Mouse (Mus musculus) lung, embryonic 14.5 days (tissue): ENCODE data around the gene Pip5k1c. TPM values are rescaled to one million over a fixed set of nuclear protein-coding genes. Genes with fewer than 3 reads are reported as not detected.

Experiments used
- ATAC-seq: fragments of 200-750 bp; cut with Nextera tagmentation; 2 replicates; pipeline ENCODE4 v1.8.0; 2017; ENCODE audit warnings: mild to moderate bottlenecking, moderate TSS enrichment, moderate library complexity; ENCODE audit not compliant: insufficient read depth
- DNase-seq: peaks from one replicate; pipeline ENCODE4 v3.0.0-alpha.2; 2015
- H3K27ac ChIP-seq: fragments of 300-500 bp; sonication (generic); 2 replicates; pipeline ENCODE4 v1.5.1; 2014; ENCODE audit warnings: low read depth, mild to moderate bottlenecking, moderate library complexity
- H3K27me3 ChIP-seq: fragments of 300-500 bp; sonication (generic); 2 replicates; pipeline ENCODE4 v1.6.1; 2014; ENCODE audit warnings: low read length, control low read depth; ENCODE audit not compliant: insufficient read depth
- H3K36me3 ChIP-seq: fragments of 300-500 bp; sonication (generic); 2 replicates; pipeline ENCODE4 v1.6.1; 2014; ENCODE audit warnings: control low read depth; ENCODE audit not compliant: insufficient read depth
- H3K4me1 ChIP-seq: fragments of 300-500 bp; sonication (generic); 2 replicates; pipeline ENCODE4 v1.6.1; 2014; ENCODE audit warnings: antibody characterized with exemption, control low read depth; ENCODE audit not compliant: insufficient read depth
- H3K4me2 ChIP-seq: fragments of 300-500 bp; sonication (generic); 2 replicates; pipeline ENCODE4 v1.6.1; 2014; ENCODE audit warnings: mild to moderate bottlenecking
- H3K4me3 ChIP-seq: fragments of 300-500 bp; sonication (generic); 2 replicates; pipeline ENCODE4 v1.5.1; 2014; ENCODE audit warnings: low read depth, low read length
- H3K9ac ChIP-seq: fragments of 300-500 bp; sonication (generic); 2 replicates; pipeline ENCODE4 v1.6.1; 2014
- H3K9me3 ChIP-seq: fragments of 300-500 bp; sonication (generic); 2 replicates; pipeline ENCODE4 v1.6.1; 2016; ENCODE audit warnings: low read depth, low read length, control low read depth
- CTCF ChIP-seq: IDR thresholded peaks from 2 replicates; pipeline ENCODE4 v1.5.1; 2016; ENCODE audit warnings: antibody characterized with exemption, low read depth
- WGBS: fragments of 180-500 bp; shearing (Covaris S2); extraction: QIAGEN DNeasy Blood & Tissue Kit; methylation state at CpG from one replicate; pipeline ENCODE4 v1.1.7; 2014; 5-methylcytosine and 5-hydroxymethylcytosine counted together
- polyA plus RNA-seq: library from polyadenylated mRNA; unstranded; fragments of >200 nt; fragmentation: Nextera tagmentation; extraction: Ambion mirVana; gene quantifications from 2 replicates; pipeline ENCODE4 v1.2.1, GENCODE M21; 2014

Gene Pip5k1c
- 50.8 and 58.6 TPM in 2 replicates for polyA plus RNA-seq

GRCm38 (mm10) chr10:81292554-81293333 lies at the start of gene Pip5k1c:
Gene Pip5k1c (plus strand): TSS chr10:81292963.
- TF ChIP-seq CTCF: peak; percentile 89
- under 1% methylated on average over 80 of the region's 80 CpGs for WGBS
- ATAC-seq (peak; percentile 93), DNase-seq (peak; percentile 100)
- Histone ChIP-seq H3K4me3 (peak within 1 kb of the TSS; percentile 69), H3K4me2 (peak within 1 kb of the TSS; percentile 98), H3K27me3 (peaks cover 13% of the 10 kb centered on the region; the same call in 1 of the 2 replicates), H3K4me1 (peaks cover 14% of the 10 kb centered on the region), H3K36me3 (peaks cover 5% of the 10 kb centered on the region; the same call in 1 of the 2 replicates), H3K27ac (peak within 1 kb of the TSS; percentile 87), H3K9ac (peak within 1 kb of the TSS; percentile 74), H3K9me3 (no peaks in the 10 kb centered on the region)

GRCm38 (mm10) chr10:81244146-81244545 lies 48.6 kb upstream of the Pip5k1c start:
- peaks cover 19% of the 10 kb centered on the region for H3K27me3 ChIP-seq
- no peak overlapping the region for H3K9ac ChIP-seq
- DNase-seq (no peak), ATAC-seq (0 out of 2 replicates have a peak, but pooled peaks have one; percentile 35)
- H3K4me1 ChIP-seq: no peaks in the 10 kb centered on the region
- H3K27ac ChIP-seq: no peak overlapping the region
- no peak overlapping the region for H3K4me2 ChIP-seq
- no peak overlapping the region for H3K4me3 ChIP-seq
- WGBS: 77% methylated on average over 4 of the region's 4 CpGs
- no peaks in the 10 kb centered on the region for H3K9me3 ChIP-seq
- no peaks in the 10 kb centered on the region for H3K36me3 ChIP-seq
- TF ChIP-seq CTCF: no peak

- peaks cover 15% of the 10 kb centered on the region for H3K27me3 ChIP-seq
- ATAC-seq (peak; percentile 69), DNase-seq (peak; percentile 79)
- H3K4me3 ChIP-seq: no peak overlapping the region
- H3K9me3 ChIP-seq: no peaks in the 10 kb centered on the region
- H3K4me2 ChIP-seq: no peak overlapping the region
- no peaks in the 10 kb centered on the region for H3K36me3 ChIP-seq
- no peaks in the 10 kb centered on the region for H3K4me1 ChIP-seq
- 9% methylated on average over 17 of the region's 17 CpGs for WGBS
- TF ChIP-seq CTCF: peak; percentile 97
- no peak overlapping the region for H3K27ac ChIP-seq
- H3K9ac ChIP-seq: no peak overlapping the region
Observed at GRCm38 (mm10) chr10:81244595-81244994, 48.2 kb upstream of the Pip5k1c start.

GRCm38 (mm10) chr10:81245166-81245565 lies 47.6 kb upstream of the Pip5k1c start:
- ATAC-seq (no peak), DNase-seq (no peak)
- peaks cover 9% of the 10 kb centered on the region for H3K27me3 ChIP-seq
- no peak overlapping the region for H3K4me3 ChIP-seq
- no peak for TF ChIP-seq CTCF
- WGBS: 88% methylated on average over 6 of the region's 6 CpGs
- H3K9me3 ChIP-seq: no peaks in the 10 kb centered on the region
- no peak overlapping the region for H3K9ac ChIP-seq
- H3K27ac ChIP-seq: no peak overlapping the region
- no peaks in the 10 kb centered on the region for H3K36me3 ChIP-seq
- H3K4me2 ChIP-seq: no peak overlapping the region
- H3K4me1 ChIP-seq: no peaks in the 10 kb centered on the region

- Histone ChIP-seq H3K9me3 (no peaks in the 10 kb centered on the region), H3K4me3 (no peak overlapping the region), H3K4me2 (no peak overlapping the region), H3K27me3 (peaks cover 20% of the 10 kb centered on the region), H3K36me3 (no peaks in the 10 kb centered on the region), H3K4me1 (no peaks in the 10 kb centered on the region), H3K9ac (no peak overlapping the region), H3K27ac (no peak overlapping the region)
- 89% methylated on average over 2 of the region's 2 CpGs for WGBS
- ATAC-seq (no peak), DNase-seq (no peak)
- TF ChIP-seq CTCF: no peak
Observed at GRCm38 (mm10) chr10:81247804-81248203, 45.0 kb upstream of the Pip5k1c start.

GRCm38 (mm10) chr10:81249442-81249841 lies 43.3 kb upstream of the Pip5k1c start:
- no peak for DNase-seq
- WGBS: 80% methylated on average over 8 of the region's 8 CpGs
- Histone ChIP-seq H3K27ac (no peak overlapping the region), H3K9me3 (no peaks in the 10 kb centered on the region), H3K4me1 (no peaks in the 10 kb centered on the region), H3K36me3 (no peaks in the 10 kb centered on the region), H3K4me2 (no peak overlapping the region), H3K27me3 (peaks cover 35% of the 10 kb centered on the region), H3K9ac (no peak overlapping the region), H3K4me3 (no peak overlapping the region)
- no peak for TF ChIP-seq CTCF
- no peak for ATAC-seq
